Mouse (Mus musculus) ES-E14 (cell line): ENCODE measurements at regions not wholly inside any gene's neighbourhood (a gene's known extent, or its start where the extent isn't known, plus 50 kb on each side); places are given as distances from the start of the nearest gene placed in this dataset.

Source experiments
- CHD2 ChIP-seq: IDR thresholded peaks from 2 replicates; pipeline ENCODE4 v1.6.1; 2014; ENCODE audit warnings: mild to moderate bottlenecking, low read depth, low read length, inconsistent platforms
- HCFC1 ChIP-seq: IDR thresholded peaks from 2 replicates; pipeline ENCODE4 v1.6.1; 2012; ENCODE audit warnings: low read length, inconsistent platforms, borderline replicate concordance; ENCODE audit not compliant: insufficient read depth
- ZNF384 ChIP-seq: IDR thresholded peaks from 2 replicates; pipeline ENCODE4 v1.6.1; 2012; ENCODE audit warnings: low read depth, low read length, inconsistent platforms

DNA sequence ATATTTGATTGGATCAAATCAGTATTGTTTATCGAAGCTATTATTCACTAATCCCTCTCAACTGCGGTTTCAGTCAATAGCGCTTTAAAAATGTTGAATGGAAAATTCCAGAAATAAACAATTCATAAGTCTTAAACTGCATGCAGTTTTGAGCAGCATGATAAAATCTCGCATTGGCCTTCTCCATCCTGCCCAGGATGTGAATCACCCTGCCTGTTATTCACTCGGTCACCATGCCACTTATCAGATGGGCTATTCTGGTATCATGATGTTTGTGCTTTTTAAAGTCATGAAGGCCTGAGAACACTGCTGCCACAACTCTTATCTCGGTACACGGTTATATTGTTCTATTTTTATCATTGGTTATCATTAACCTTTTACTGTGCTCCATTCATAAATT is 238.3 kb downstream of the Papss1 start:
- TF ChIP-seq CHD2 (no peak), HCFC1 (no peak), ZNF384 (no peak)
